Mouse (Mus musculus) ES-Bruce4 (cell line): ENCODE results near the gene Col9a3.

Experiments used
- CTCF ChIP-seq: IDR thresholded peaks from one replicate; pipeline ENCODE4 v1.8.1; 2011; ENCODE audit warnings: low read depth, low read length
- EP300 ChIP-seq: IDR thresholded peaks from 2 replicates; pipeline ENCODE4 v1.6.1; 2011; ENCODE audit warnings: low read depth, low read length; ENCODE audit not compliant: insufficient read depth

DNA sequence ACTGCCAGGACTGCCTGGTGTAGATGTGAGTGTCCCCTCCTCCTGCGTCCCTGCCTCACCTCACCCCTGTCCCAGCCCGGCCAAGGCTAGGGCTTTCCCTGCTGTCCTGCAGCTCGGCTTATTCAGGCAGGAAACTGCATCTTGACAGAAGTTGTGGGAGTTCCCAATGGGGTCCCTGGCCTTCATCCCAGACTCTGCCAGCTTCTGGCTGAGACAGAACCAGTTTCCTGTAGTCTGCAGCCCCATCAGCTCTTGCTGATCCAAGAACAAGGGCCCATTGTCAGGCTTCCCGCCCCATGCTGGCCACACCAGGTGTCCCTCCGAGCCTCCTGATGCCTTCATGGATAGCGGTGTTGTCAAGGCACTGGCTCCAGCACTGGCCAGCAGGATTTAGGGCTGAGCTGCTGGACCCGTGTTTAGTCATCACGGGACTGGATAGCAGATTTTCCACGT lies 3.0 kb downstream of the Col9a3 start:
- no peak for TF ChIP-seq EP300
- TF ChIP-seq CTCF, result no peak
